Mouse (Mus musculus) intestine, postnatal 0 days (tissue): ENCODE results near the gene Jagn1. TPM values are rescaled to one million over a fixed set of nuclear protein-coding genes. Genes with fewer than 3 reads are reported as not detected.

Source experiments
- ATAC-seq: fragments of 200-750 bp; cut with Nextera tagmentation; 2 replicates; pipeline ENCODE4 v1.8.0; 2017; ENCODE audit warnings: mild to moderate bottlenecking, moderate TSS enrichment, moderate library complexity
- H3K27ac ChIP-seq: fragments of 300-500 bp; sonication (generic); 2 replicates; pipeline ENCODE4 v1.5.1; 2014; ENCODE audit warnings: mild to moderate bottlenecking, low read depth, low read length, moderate library complexity
- H3K27me3 ChIP-seq: fragments of 300-500 bp; sonication (generic); replicated peaks from 2 replicates; pipeline ENCODE4 v1.6.1; 2014; ENCODE audit warnings: low read length, mixed read lengths; ENCODE audit not compliant: control insufficient read depth, insufficient read depth
- H3K36me3 ChIP-seq: fragments of 300-500 bp; sonication (generic); 2 replicates; pipeline ENCODE4 v1.6.1; 2014; ENCODE audit warnings: mild to moderate bottlenecking, moderate library complexity; ENCODE audit not compliant: control insufficient read depth, insufficient read depth
- H3K4me1 ChIP-seq: fragments of 300-500 bp; sonication (generic); replicated peaks from 2 replicates; pipeline ENCODE4 v1.6.1; 2014; ENCODE audit warnings: antibody characterized with exemption, low read length, mixed read lengths; ENCODE audit not compliant: control insufficient read depth, insufficient read depth
- H3K4me2 ChIP-seq: fragments of 300-500 bp; sonication (generic); replicated peaks from 2 replicates; pipeline ENCODE4 v1.6.1; 2014; ENCODE audit warnings: low read depth, mild to moderate bottlenecking, moderate library complexity
- H3K4me3 ChIP-seq: fragments of 300-500 bp; sonication (generic); 2 replicates; pipeline ENCODE4 v1.5.1; 2014; ENCODE audit warnings: low read depth, low read length
- H3K9ac ChIP-seq: fragments of 300-500 bp; sonication (generic); 2 replicates; pipeline ENCODE4 v1.6.1; 2014; ENCODE audit warnings: mild to moderate bottlenecking, low read depth, low read length
- H3K9me3 ChIP-seq: fragments of 300-500 bp; sonication (generic); 2 replicates; pipeline ENCODE4 v1.6.1; 2016; ENCODE audit warnings: mixed run types; ENCODE audit not compliant: control insufficient read depth
- CTCF ChIP-seq: sonication (generic); IDR thresholded peaks from 2 replicates; pipeline ENCODE4 v1.5.1; 2016; ENCODE audit warnings: low read depth, mild to moderate bottlenecking, control low read depth, antibody characterized with exemption, moderate library complexity
- WGBS: fragments of 180-500 bp; shearing (Covaris S2); extraction: QIAGEN DNeasy Blood & Tissue Kit; methylation state at CpG from one replicate; pipeline ENCODE4 v1.1.7; 2014; 5-methylcytosine and 5-hydroxymethylcytosine counted together
- polyA plus RNA-seq: library from polyadenylated mRNA; unstranded; fragments of >200 nt; fragmentation: Nextera tagmentation; extraction: Ambion mirVana; gene quantifications from 2 replicates; pipeline ENCODE4 v1.2.1, GENCODE M21; 2015

Gene Jagn1
- polyA plus RNA-seq, 1 experiment from 2014 or later, result 44.9 TPM

DNA sequence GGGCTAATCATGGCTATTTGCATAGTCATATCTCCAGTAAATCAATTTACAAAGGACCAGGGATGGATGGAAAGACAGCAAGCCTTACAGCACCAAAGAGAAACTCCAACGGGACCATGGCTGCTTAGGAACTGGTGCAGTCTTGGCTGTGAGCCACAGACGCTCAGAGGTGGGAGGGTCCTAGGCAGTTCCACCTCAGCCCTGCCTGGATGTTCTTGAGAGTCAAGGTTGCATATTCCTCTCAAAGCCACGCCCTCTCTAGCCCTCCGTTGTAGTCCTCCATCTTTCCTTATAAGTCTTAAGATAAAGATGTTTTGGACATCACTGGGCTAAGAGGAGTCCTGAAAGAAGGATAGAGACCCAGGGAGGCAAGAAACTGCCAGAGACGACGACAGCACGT is 21.7 kb downstream of the Jagn1 start:
- Histone ChIP-seq H3K4me1 (no peaks in the 10 kb centered on the region), H3K9me3 (no peaks in the 10 kb centered on the region), H3K4me2 (no peak overlapping the region), H3K27ac (no peak overlapping the region), H3K36me3 (no peaks in the 10 kb centered on the region), H3K27me3 (no peaks in the 10 kb centered on the region), H3K4me3 (no peak overlapping the region), H3K9ac (no peak overlapping the region)
- no peak for TF ChIP-seq CTCF
- no peak for ATAC-seq
- WGBS, result 65% methylated on average over 7 of the region's 7 CpGs

DNA sequence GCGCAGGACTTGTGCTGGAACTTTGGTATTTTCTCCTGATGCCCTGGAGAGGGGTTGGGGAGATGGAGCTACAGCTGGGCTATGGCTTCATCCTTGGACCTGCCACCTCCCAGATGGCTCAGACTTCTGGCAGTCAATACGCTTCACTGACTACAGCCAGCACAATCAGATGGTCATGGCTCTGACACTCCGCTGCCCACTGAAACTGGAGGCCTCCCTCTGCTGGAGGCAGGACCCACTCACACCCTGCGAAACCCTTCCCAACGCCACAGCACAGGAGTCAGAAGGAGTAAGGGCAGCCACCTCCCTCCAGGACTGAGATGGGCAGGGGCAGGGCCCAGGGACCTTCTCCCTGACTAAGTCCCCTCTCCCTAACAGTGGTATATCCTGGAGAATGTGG is 23.2 kb downstream of the Jagn1 start:
- 0 out of 2 replicates have a peak, but pooled peaks cover 3% of the 10 kb centered on the region for H3K4me1 ChIP-seq
- TF ChIP-seq CTCF, result peak; percentile 64
- WGBS, result 60% methylated on average over 5 of the region's 5 CpGs
- no peaks in the 10 kb centered on the region for H3K27me3 ChIP-seq
- ATAC-seq, result no peak
- H3K4me2 ChIP-seq, result no peak overlapping the region
- H3K36me3 ChIP-seq, result no peaks in the 10 kb centered on the region
- no peak overlapping the region for H3K4me3 ChIP-seq
- no peak overlapping the region for H3K27ac ChIP-seq
- H3K9me3 ChIP-seq, result no peaks in the 10 kb centered on the region
- no peak overlapping the region for H3K9ac ChIP-seq

GRCm38 (mm10) chr6:113468512-113468911 is 26.1 kb downstream of the Jagn1 start:
- Histone ChIP-seq H3K27ac (no peak overlapping the region), H3K4me1 (0 out of 2 replicates have a peak, but pooled peaks cover 3% of the 10 kb centered on the region)

GRCm38 (mm10) chr6:113469021-113469420 is 26.7 kb downstream of the Jagn1 start:
- H3K9me3 ChIP-seq, result no peaks in the 10 kb centered on the region
- H3K4me2 ChIP-seq, result peak overlapping the region; percentile 84
- peak overlapping the region; percentile 39 for H3K4me3 ChIP-seq
- no peaks in the 10 kb centered on the region for H3K27me3 ChIP-seq
- WGBS, result 5% methylated on average over 9 of the region's 9 CpGs
- peak; percentile 80 for TF ChIP-seq CTCF
- H3K27ac ChIP-seq, result no peak overlapping the region
- H3K4me1 ChIP-seq, result peaks cover 3% of the 10 kb centered on the region; the same call in 1 of the 2 replicates
- ATAC-seq, result peak; percentile 61
- H3K36me3 ChIP-seq, result no peaks in the 10 kb centered on the region
- H3K9ac ChIP-seq, result peak overlapping the region; percentile 37; the same call in 1 of the 2 replicates

More at GRCm38 (mm10) chr6:113468512-113468911, 26.1 kb downstream of the Jagn1 start:
- peak overlapping the region; percentile 84 for H3K4me2 ChIP-seq
- no peaks in the 10 kb centered on the region for H3K9me3 ChIP-seq
- 67% methylated on average over 3 of the region's 3 CpGs for WGBS
- no peak for ATAC-seq
- no peaks in the 10 kb centered on the region for H3K27me3 ChIP-seq
- no peak overlapping the region for H3K4me3 ChIP-seq
- no peaks in the 10 kb centered on the region for H3K36me3 ChIP-seq
- TF ChIP-seq CTCF, result no peak
- H3K9ac ChIP-seq, result no peak overlapping the region

GRCm38 (mm10) chr6:113469432-113469831 is 27.1 kb downstream of the Jagn1 start:
- no peaks in the 10 kb centered on the region for H3K36me3 ChIP-seq
- whole genome bisulfite sequencing, result 2% methylated on average over 29 of the region's 31 CpGs

GRCm38 (mm10) chr6:113471297-113471936 is 29.0 kb downstream of the Jagn1 start, which contains the start of gene Il17rc:
Gene Il17rc, plus strand, starts transcription at chr6:113471427.
- ATAC-seq, result peak; percentile 57
- Histone ChIP-seq H3K4me2 (peak within 1 kb of the TSS; percentile 69), H3K9ac (peak within 1 kb of the TSS; percentile 50), H3K9me3 (no peaks in the 10 kb centered on the region), H3K36me3 (no peaks in the 10 kb centered on the region), H3K27ac (peak within 1 kb of the TSS; percentile 41; the same call in 1 of the 2 replicates), H3K27me3 (no peaks in the 10 kb centered on the region), H3K4me3 (peak within 1 kb of the TSS; percentile 26), H3K4me1 (peaks cover 3% of the 10 kb centered on the region; the same call in 1 of the 2 replicates)
- 11% methylated on average over 12 of the region's 12 CpGs for WGBS
- no peak for TF ChIP-seq CTCF

More at GRCm38 (mm10) chr6:113469432-113469831, 27.1 kb downstream of the Jagn1 start:
- peak; percentile 62 for ATAC-seq
- peak; percentile 89 for TF ChIP-seq CTCF
- Histone ChIP-seq H3K9me3 (no peaks in the 10 kb centered on the region), H3K4me1 (peaks cover 3% of the 10 kb centered on the region; the same call in 1 of the 2 replicates), H3K4me3 (peak overlapping the region; percentile 39), H3K27me3 (no peaks in the 10 kb centered on the region), H3K9ac (peak overlapping the region; percentile 37), H3K27ac (no peak overlapping the region), H3K4me2 (peak overlapping the region; percentile 84)
